Mouse (Mus musculus) ovary, adult 18-20 months (tissue): Measurements from ENCODE around the gene Tbc1d8.

Source experiments
- DNase-seq: peaks from one replicate; pipeline ENCODE4 v3.0.0; 2022; ENCODE audit warnings: low spot score, mixed read lengths

Tbc1d8 gene

DNA sequence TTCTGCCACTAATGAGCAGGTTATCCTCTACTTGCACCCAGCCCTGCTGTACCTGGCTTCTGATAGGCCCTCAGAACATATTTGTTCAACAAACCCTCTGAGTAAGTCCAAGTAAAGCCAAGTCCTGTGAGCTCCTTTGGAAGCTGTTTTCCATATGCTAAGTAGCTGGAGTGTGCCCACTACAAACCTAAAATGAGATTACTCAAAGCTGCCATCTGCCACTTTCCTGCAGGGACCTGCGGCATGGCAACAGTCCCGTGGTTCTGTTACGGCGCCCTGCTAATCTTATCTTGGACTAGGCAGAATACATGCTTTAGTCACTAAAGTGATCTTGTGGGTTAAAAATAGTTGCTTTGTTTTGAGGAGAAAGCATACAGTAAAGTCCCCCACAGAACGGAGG is 32.4 kb downstream of the Tbc1d8 start:
- DNase-seq, result no peak

- DNase-seq, result no peak
These were observed 33.1 kb downstream of the Tbc1d8 start for GRCm38 (mm10) chr1:39445303-39446050.

DNA sequence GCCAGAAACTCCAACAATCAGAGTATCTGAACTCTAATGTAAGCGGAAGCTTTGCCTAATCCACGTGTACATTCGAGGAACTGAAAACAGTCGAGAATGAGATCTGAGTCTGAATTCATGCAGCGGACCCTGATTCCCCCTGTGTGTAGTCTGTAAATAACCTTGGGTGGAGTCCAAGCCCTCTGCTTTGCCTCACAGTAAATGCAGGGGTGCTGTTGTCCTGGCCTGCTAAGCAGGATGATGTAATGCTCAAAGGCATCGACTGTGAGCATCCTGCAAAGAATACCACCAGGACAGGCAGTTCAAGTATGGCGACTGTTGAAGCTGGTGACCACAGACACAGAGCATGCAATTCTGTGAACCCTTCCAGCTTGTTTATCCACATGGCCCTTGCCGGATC is 34.8 kb downstream of the Tbc1d8 start:
- no peak for DNase-seq

DNA sequence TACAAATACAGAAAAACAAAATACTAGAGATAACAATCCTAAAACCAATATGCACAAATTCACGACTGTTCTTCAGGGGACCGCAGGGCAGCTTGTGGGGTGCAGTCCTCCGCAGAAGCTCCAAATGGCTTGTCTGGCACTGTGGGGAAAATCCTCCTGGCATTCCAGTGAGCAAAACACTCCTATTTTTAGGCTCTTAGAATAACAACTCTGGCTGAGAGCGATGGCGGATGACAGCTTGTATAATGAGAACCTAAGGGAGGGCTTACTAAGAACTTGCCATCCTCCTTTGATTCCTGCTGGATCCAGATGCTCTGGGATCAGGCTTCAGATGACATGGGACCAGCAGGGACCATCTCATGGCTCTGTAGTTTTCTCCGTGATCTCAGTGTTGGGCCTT is 36.9 kb downstream of the Tbc1d8 start:
- DNase-seq, result no peak

DNA sequence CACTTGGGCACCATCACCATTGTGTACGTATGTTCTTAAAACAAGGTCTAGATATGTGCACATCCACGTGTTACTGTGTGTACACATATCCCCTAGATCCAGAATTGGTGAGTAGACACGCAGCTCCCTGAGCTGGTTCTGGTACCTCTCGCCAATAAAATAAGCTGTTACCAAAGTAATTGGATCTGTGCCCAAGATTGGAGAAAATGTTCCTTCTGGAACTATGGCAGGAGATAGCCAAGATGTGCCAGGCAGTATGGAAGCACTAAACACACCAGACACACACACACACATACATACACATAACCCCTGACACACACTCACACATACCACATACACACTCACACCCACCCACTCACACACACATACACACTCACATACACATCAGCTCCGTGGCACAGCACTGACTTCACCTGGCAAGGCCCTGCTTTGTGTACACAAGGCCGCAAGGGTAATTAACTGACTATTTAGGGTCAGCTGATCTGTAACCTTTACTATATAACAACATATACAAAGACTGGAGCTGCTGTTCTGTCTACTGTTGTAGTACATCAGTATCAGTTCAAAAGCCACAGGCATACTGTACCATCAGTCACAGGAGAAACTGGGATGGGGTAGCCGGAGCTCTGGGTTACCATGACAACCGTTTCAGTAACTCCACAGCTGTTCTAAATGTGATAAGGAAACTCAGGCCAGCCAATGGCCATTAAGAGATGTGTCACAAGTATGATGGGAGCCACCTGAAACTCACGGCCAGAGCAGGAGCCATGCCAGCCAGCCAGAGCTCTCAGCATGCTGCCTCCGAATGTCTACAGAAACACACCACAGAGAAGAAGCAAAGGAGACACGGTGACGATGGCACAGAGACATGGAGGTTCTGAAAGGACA is 38.6 kb downstream of the Tbc1d8 start:
- DNase-seq, result no peak

DNA sequence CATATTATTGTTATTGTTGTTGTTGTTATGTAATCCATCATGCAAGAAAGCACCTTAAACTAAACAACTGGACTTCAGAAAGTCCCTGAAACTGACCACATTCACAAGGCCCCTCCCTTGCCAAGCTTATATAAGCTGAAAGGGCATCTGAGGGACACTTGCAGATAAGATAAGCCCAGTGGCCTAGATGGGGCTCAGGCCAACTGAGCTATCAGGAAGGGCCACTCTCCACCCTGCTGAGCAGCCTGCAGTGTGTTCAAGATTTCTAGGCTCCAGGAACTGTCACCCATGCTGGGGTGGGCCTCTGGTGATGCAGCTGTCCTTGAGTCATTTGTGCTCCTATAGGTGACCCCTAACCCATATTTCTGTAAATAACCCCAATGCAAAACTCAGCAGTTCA is 39.9 kb downstream of the Tbc1d8 start:
- peak; percentile 16 for DNase-seq

- no peak for DNase-seq
These were observed 44.3 kb downstream of the Tbc1d8 start for GRCm38 (mm10) chr1:39434264-39434663.

- no peak for DNase-seq
These were observed 48.5 kb downstream of the Tbc1d8 start for GRCm38 (mm10) chr1:39430020-39430419.

DNA sequence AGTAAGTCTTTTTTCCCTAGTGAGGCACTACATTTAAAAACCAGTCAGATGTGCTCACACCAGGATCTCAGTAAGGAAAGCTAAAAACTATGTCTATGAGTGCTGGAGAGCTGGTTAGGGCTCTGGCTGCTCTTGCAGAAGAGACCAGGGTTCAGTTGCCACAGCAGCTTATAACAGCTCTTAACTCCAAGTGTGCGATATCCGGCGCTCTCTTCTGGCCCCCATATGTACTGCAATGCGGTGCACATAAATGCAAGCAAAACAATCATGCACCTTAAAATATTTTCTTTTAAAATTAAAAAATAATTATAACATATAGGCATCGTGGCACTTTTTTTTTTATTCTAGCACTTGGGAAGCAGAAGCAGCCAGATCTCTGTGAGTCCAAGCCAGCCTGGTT is 49.5 kb downstream of the Tbc1d8 start:
- no peak for DNase-seq

DNA sequence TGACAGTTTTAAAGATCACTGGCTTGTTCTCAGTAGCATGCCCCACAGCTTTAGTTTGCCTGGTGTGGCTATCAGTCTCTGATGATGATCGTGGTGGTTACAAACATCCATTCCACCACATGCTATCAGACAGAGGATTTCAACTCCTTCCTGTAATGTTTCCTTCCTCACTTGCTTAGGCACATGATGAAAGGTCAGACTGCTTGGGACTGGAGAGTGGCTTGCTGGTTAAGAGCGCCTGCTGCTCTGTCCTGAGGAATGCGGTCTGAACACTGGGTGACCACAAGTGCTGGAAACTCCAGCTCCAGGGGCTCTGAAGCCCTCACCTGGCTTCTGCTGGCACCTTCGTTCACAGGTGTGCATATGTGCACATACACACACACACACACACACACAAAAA is 50.3 kb downstream of the Tbc1d8 start:
- DNase-seq, result no peak

- DNase-seq, result no peak
These were observed 53.1 kb downstream of the Tbc1d8 start for GRCm38 (mm10) chr1:39425497-39425896.

DNA sequence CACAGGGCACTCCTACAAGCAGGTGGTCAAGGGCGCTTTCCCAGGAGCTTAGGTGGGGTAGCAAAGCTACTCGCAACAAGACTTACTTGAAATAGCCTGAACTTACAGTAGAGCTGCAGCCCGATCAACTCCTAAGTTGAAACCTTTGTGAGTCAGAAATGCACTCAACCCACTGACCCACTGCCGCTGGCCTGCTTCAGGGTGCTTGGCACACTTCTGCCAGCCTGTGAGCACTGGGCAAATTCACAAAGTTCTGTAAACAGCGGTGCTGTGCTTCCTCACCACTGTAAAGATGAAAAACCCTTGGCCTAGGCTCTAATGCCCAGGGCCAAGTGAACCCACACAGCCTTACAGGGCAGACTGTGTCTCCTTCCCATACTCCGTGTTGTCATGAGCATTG is 57.6 kb downstream of the Tbc1d8 start:
- no peak for DNase-seq

DNA sequence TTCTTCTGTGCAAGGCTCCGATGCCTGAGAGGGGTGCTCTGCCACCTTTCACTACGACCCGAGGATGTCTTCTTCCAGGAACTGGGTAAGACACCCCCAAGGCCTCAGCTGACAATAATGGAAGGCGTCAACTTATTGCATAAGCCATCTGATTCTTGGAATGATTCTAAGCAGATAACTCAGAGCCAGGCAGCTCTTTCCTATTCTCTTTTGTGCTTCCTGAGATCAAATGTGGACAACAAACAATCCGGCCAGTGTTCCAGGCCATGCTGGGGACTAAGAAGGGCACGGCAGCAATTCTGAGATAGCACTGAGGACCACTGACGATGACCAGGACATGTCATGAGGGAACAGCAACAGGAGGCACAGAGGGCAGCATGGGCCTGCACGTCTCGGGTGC is 59.7 kb downstream of the Tbc1d8 start:
- DNase-seq, result no peak

DNA sequence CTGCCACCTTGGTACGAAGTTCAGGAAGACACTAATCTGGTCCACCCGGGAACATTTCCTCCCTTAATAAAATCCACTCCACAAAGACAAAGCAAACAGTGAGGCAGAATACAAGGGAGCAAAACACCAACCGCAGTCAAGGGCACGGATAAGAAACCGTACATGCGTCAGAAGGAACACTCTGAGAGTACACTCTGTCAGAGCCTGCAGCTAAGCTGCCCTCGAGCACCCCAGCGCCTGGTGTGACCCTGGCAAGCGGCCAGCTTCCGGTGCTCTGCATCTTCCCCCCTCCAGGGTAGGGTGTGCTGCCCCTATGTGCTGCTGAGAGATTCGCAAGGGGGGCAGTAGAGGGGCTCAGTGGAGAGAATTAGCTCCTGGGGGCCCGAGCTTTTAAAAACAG is 60.7 kb downstream of the Tbc1d8 start:
- DNase-seq, result peak; percentile 85

DNA sequence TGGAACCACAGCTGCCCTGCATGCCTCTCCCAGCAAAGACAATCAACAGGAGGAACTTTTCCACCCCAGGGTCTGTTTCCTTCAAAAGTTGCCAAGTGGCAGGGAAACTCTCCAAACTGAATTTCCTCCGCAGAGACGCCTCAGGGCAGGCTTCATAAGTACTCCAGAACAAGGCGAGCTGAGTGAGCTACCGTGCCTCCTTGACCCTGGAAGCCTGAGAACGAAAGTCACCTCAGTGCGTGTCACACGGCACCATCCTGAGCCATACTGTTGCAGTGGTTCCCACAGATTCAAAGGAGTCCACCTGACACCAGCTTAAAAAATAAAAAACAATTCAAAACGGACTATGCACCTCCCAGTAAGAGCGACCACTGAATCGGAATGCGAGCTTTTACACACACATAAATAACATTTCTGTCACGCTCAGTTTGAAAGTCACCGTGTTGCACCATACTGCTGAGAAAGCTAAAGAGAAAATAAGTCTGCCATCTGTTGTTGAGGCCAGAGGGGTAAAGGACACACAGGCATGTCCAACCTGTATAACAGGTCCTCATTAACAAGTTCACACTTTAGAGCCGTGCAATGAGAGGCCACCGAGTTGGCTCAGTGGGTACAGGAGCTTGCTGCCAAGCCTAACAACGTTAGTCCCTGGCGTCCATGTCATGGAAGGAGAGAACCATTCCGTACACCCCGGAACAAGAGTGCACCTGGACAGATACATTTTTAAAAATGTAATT is 68.3 kb downstream of the Tbc1d8 start:
- DNase-seq, result no peak

- DNase-seq, result no peak
These were observed 69.9 kb downstream of the Tbc1d8 start for GRCm38 (mm10) chr1:39408668-39409067.

- DNase-seq, result no peak
These were observed 70.4 kb downstream of the Tbc1d8 start for GRCm38 (mm10) chr1:39408123-39408522.

- no peak for DNase-seq
These were observed 71.4 kb downstream of the Tbc1d8 start for GRCm38 (mm10) chr1:39407108-39407507.

DNA sequence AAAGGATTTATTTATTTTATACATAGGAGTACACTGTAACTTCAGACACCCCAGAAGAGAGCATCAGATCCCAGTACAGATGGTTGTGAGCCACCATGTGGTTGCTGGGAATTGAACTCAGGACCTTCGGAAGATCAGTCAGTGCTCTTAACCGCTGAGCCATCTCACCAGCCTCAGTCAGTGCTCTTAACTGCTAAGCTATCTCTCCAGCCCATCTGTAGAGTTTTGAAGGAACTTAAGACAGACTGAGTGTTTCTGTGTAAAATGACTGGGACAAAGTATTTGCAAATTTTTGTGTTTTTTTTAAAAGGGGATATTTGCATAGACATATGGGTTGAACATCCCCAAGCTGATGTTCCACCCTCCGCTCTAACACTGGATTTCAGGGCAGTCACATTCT is 78.4 kb downstream of the Tbc1d8 start:
- DNase-seq, result no peak

- peak; percentile 38 for DNase-seq
These were observed 79.3 kb downstream of the Tbc1d8 start for GRCm38 (mm10) chr1:39399228-39399627.

- no peak for DNase-seq
These were observed 80.3 kb downstream of the Tbc1d8 start for GRCm38 (mm10) chr1:39398284-39398683.

GRCm38 (mm10) chr1:39396347-39396746 is 82.2 kb downstream of the Tbc1d8 start:
- DNase-seq, result no peak

DNA sequence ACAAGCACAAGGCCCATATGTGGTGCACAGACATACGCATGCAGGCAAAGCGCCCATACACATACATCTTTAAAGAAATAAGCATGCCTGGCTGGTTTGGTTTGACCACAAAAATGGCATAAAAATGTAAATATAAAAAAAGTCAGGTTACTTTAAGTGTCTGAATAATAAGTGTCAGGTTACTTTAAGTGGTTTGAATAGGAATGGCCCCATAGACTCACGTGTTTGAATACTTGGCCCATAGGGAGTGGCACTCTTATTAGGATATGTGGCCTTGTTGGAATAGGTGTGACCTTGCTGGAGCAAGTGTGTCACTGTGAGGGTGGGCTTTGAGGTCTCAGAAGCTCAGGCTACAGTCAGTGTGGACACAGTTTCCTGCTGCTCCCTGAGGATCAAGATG is 83.9 kb downstream of the Tbc1d8 start:
- no peak for DNase-seq
